Mouse (Mus musculus) lung, adult 2 months (tissue): ENCODE data around the gene Rnft2.

ENCODE experiments used
- CTCF ChIP-seq: fragments of 200-500 bp; IDR thresholded peaks from 2 replicates; pipeline ENCODE4 v1.5.1; 2011; ENCODE audit warnings: mild to moderate bottlenecking, low read length, control low read depth; ENCODE audit not compliant: insufficient read depth
- POLR2A ChIP-seq: fragments of 200-500 bp; IDR thresholded peaks from 2 replicates; pipeline ENCODE4 v1.6.1; 2011; ENCODE audit warnings: low read depth, mild to moderate bottlenecking, control low read depth, low read length, borderline replicate concordance; ENCODE audit errors: extremely low read depth

DNA sequence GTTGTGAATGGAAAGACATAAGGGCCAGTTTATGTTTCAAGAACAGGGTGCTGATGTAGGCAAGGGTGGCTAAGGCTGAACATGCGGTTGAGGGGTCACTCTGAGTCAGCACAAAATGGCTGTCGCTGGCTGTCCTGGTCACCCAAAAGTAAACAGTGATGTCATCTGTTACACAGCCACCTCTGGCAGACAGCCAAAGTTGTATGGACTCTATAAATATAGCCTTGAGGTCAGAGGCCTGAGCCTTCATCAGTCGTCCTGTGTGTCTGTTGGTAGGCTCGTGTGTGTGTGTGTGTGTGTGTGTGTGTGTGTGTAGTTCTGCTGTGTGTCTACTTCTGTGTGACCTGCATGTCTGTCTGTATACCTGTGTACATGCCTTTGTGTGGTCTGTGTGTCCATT lies 87.9 kb downstream of the Rnft2 start:
- no peak for TF ChIP-seq POLR2A
- TF ChIP-seq CTCF = no peak
